Mouse (Mus musculus) embryonic fibroblast, embryonic 13.5 days (primary cell): ENCODE measurements around the gene Eps8l3.

Experiments used
- CTCF ChIP-seq: IDR thresholded peaks from 2 replicates; pipeline ENCODE4 v1.5.1; 2011; ENCODE audit warnings: mild to moderate bottlenecking, control low read depth, low read length, moderate library complexity, borderline replicate concordance; ENCODE audit not compliant: insufficient read depth
- POLR2A ChIP-seq: IDR thresholded peaks from 2 replicates; pipeline ENCODE4 v1.6.1; 2011; ENCODE audit warnings: low read depth, mild to moderate bottlenecking, control low read depth, low read length, moderate library complexity

GRCm38 (mm10) chr3:107857646-107858045 is 19.4 kb upstream of the Eps8l3 start:
- TF ChIP-seq POLR2A (no peak), CTCF (no peak)
